In genomic region chr8:29675870-29676269, GRCm38 (mm10) we compare ENCODE assay signal across 27 mouse cellular contexts.
"Had no signal": no experiment of that assay in that cellular context is flagged by ENCODE, and none has a peak within 500 bp of the region (broad histone marks: within the 10 kb centered on the region; RNA-seq: fewer than 3 reads in every experiment).

No protein-coding gene starts in this region.

- H3K9me3 ChIP-seq: heart, embryonic 13.5 days; heart, embryonic 15.5 days; hindbrain, embryonic 13.5 days; hindbrain, embryonic 15.5 days; kidney, embryonic 15.5 days; limb, embryonic 13.5 days; limb, embryonic 15.5 days; liver, embryonic 12.5 days had no signal

- H3K27me3 ChIP-seq: heart, embryonic 13.5 days; heart, embryonic 15.5 days; hindbrain, embryonic 13.5 days; hindbrain, embryonic 15.5 days; kidney, embryonic 15.5 days; limb, embryonic 13.5 days; limb, embryonic 15.5 days; liver, embryonic 12.5 days had no signal

- H3K36me3 ChIP-seq: heart, embryonic 13.5 days; heart, embryonic 15.5 days; hindbrain, embryonic 13.5 days; hindbrain, embryonic 15.5 days; kidney, embryonic 15.5 days; limb, embryonic 13.5 days; limb, embryonic 15.5 days; liver, embryonic 12.5 days had no signal

- ATAC-seq: hindbrain, postnatal 0 days; intestine, embryonic 16.5 days; liver, embryonic 12.5 days had no signal

- DNase-seq: gastrocnemius, postnatal 14 days; gastrocnemius, postnatal 36 days; heart, adult 11 months; heart, adult 2 months; heart, postnatal 14 days; heart, postnatal 36 days; kidney, adult 11 months; kidney, adult 2 months; kidney, adult 9 months; kidney, postnatal 14 days; kidney, postnatal 36 days; layer of hippocampus, adult 9-11 months; layer of hippocampus, postnatal 36 days; left cerebral cortex, postnatal 4 days had no signal

- H3K9ac ChIP-seq: heart, embryonic 13.5 days; heart, embryonic 15.5 days; hindbrain, embryonic 13.5 days; hindbrain, embryonic 15.5 days; kidney, embryonic 15.5 days; limb, embryonic 13.5 days; limb, embryonic 15.5 days; liver, embryonic 12.5 days; liver, embryonic 14.5 days had no signal

- H3K4me2 ChIP-seq: heart, embryonic 11.5 days; heart, embryonic 13.5 days; heart, embryonic 15.5 days; hindbrain, embryonic 13.5 days; hindbrain, embryonic 15.5 days; kidney, embryonic 15.5 days; limb, embryonic 13.5 days; limb, embryonic 15.5 days; liver, embryonic 12.5 days had no signal

- H3K27ac ChIP-seq: heart, adult 2 months; heart, embryonic 13.5 days; heart, embryonic 15.5 days; hindbrain, embryonic 13.5 days; hindbrain, embryonic 15.5 days; hindbrain, postnatal 0 days; kidney, embryonic 15.5 days; kidney, postnatal 0 days; limb, embryonic 13.5 days; limb, embryonic 15.5 days; liver, embryonic 12.5 days; liver, embryonic 14.5 days had no signal

- H3K4me1 ChIP-seq: heart, embryonic 13.5 days; heart, embryonic 15.5 days; hindbrain, embryonic 13.5 days; hindbrain, embryonic 15.5 days; kidney, embryonic 15.5 days; limb, embryonic 13.5 days; limb, embryonic 15.5 days; liver, embryonic 12.5 days had no signal

- H3K4me3 ChIP-seq: heart, adult 2 months; heart, embryonic 13.5 days; heart, embryonic 15.5 days; hindbrain, embryonic 13.5 days; hindbrain, embryonic 15.5 days; kidney, embryonic 15.5 days; limb, embryonic 13.5 days; limb, embryonic 15.5 days; liver, embryonic 12.5 days had no signal
